Mouse (Mus musculus) yolk sac, embryonic 10.5 days (tissue): Measurements from ENCODE around the gene Rtn3.
A peak's percentile ranks its signal among the peaks of the same experiment; 100 is the strongest.

ENCODE experiments used
- DNase-seq: peaks from one replicate; pipeline ENCODE4 v3.0.0-alpha.2; 2017; ENCODE audit warnings: low spot score

Gene Rtn3

GRCm38 (mm10) chr19:7382248-7382902 lies 100.7 kb downstream of the Rtn3 start:
- peak; percentile 80 for DNase-seq

DNA sequence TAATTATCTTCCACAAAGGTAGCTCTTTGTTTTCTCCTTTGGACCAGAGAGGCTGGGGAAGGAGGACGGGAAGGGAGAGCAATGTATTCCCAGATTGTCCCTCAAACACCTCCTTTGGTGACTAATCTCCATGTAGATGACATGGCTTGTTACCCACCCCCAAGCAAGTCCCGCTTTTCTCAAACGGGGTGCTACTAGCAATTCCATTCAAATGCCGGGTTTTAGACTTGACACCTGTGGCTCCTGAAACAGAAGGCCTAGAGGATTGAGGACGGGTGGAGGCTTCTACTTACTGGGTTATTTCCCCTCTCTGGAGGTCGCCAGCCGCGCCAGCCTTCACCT lies 101.2 kb downstream of the Rtn3 start:
- DNase-seq, result no peak

GRCm38 (mm10) chr19:7377639-7378038 lies 105.4 kb downstream of the Rtn3 start:
- no peak for DNase-seq
